Mouse (Mus musculus) myocyte (in vitro differentiated cells): ENCODE results near the gene Tex22. TPM values are rescaled to one million over a fixed set of nuclear protein-coding genes. Genes with fewer than 3 reads are reported as not detected.

Source experiments
- H3K27me3 ChIP-seq: one replicate; pipeline ENCODE4 v1.6.1; 2011; ENCODE audit not compliant: control insufficient read depth, insufficient read depth, insufficient read length
- H3K36me3 ChIP-seq: one replicate; pipeline ENCODE4 v1.6.1; 2011; ENCODE audit not compliant: control insufficient read depth, insufficient read depth
- H3K4me2 ChIP-seq: one replicate; pipeline ENCODE4 v1.6.1; 2011; ENCODE audit warnings: low read depth, control low read depth
- H3K4me3 ChIP-seq: one replicate; pipeline ENCODE4 v1.5.1; 2011; ENCODE audit warnings: mild to moderate bottlenecking, control low read depth, moderate library complexity
- H3K79me2 ChIP-seq: one replicate; pipeline ENCODE4 v1.6.1; 2011; ENCODE audit not compliant: control insufficient read depth, insufficient read depth
- H3ac ChIP-seq: one replicate; pipeline ENCODE4 v1.6.1; 2011; ENCODE audit not compliant: control insufficient read depth, insufficient read length
- E2F4 ChIP-seq: IDR thresholded peaks from one replicate; pipeline ENCODE4 v1.6.1; 2011; ENCODE audit warnings: mild to moderate bottlenecking, control low read depth, moderate library complexity; ENCODE audit not compliant: insufficient read depth
- MAX ChIP-seq: IDR thresholded peaks from one replicate; pipeline ENCODE4 v1.6.1; 2011; ENCODE audit warnings: low read depth, mild to moderate bottlenecking, control low read depth
- MYOD1 ChIP-seq, 3 experiments: IDR thresholded peaks; one replicate each; pipeline ENCODE4 v1.6.1; 2011; ENCODE audit warnings: control low read depth in 2 of 3, low read depth in 2 of 3, mild to moderate bottlenecking in 2 of 3, moderate library complexity in 1 of 3; ENCODE audit not compliant: insufficient read length in 2 of 3, control insufficient read depth in 1 of 3
- MYOG ChIP-seq, 3 experiments: IDR thresholded peaks; one replicate each; pipeline ENCODE4 v1.6.1; 2011; ENCODE audit warnings: control low read depth in 2 of 3, low read depth in 2 of 3, mild to moderate bottlenecking in 2 of 3; ENCODE audit not compliant: insufficient read length in 2 of 3, control insufficient read depth in 1 of 3, insufficient read depth in 1 of 3
- POLR2A ChIP-seq: IDR thresholded peaks from one replicate; pipeline ENCODE4 v1.6.1; 2011; ENCODE audit warnings: low read depth, mild to moderate bottlenecking, control low read depth, moderate library complexity; ENCODE audit not compliant: insufficient read length
- POLR2AphosphoS2 ChIP-seq: IDR thresholded peaks from one replicate; pipeline ENCODE4 v1.6.1; 2011; ENCODE audit warnings: low read depth, control low read depth; ENCODE audit not compliant: insufficient read length
- REST ChIP-seq: IDR thresholded peaks from one replicate; pipeline ENCODE4 v1.6.1; 2011; ENCODE audit warnings: mild to moderate bottlenecking, control low read depth, moderate library complexity; ENCODE audit not compliant: insufficient read depth, insufficient read length
- SRF ChIP-seq: IDR thresholded peaks from one replicate; pipeline ENCODE4 v1.6.1; 2011; ENCODE audit warnings: low read depth; ENCODE audit not compliant: control insufficient read depth, insufficient read length
- TCF12 ChIP-seq: IDR thresholded peaks from one replicate; pipeline ENCODE4 v1.6.1; 2011; ENCODE audit warnings: mild to moderate bottlenecking, control low read depth; ENCODE audit not compliant: poor library complexity, insufficient read depth, severe bottlenecking
- TCF3 ChIP-seq: IDR thresholded peaks from one replicate; pipeline ENCODE4 v1.6.1; 2011; ENCODE audit warnings: low read depth, control low read depth; ENCODE audit not compliant: insufficient read length
- USF1 ChIP-seq: IDR thresholded peaks from one replicate; pipeline ENCODE4 v1.6.1; 2011; ENCODE audit warnings: low read depth, mild to moderate bottlenecking, control low read depth, moderate library complexity
- polyA plus RNA-seq: library from polyadenylated mRNA; unstranded; fragments of >200 nt; fragmentation: generic; extraction: Trizol; gene quantifications from one replicate; pipeline ENCODE4 v1.2.1, GENCODE M21; 2012; ENCODE audit warnings: missing spikeins

The Tex22 gene
- polyA plus RNA-seq, 1 experiment = 0.11 TPM

- no peak overlapping the region for H3K4me3 ChIP-seq
- H3K27me3 ChIP-seq = no peaks in the 10 kb centered on the region
- no peak overlapping the region for H3ac ChIP-seq
- H3K79me2 ChIP-seq = peaks cover 90% of the 10 kb centered on the region
- peak overlapping the region; percentile 45 for H3K4me2 ChIP-seq
- no peak for TF ChIP-seq MYOG (IDR thresholded peaks at IDR 0.05; ENCODE audit: control insufficient read depth in 1 of 3, insufficient read depth in 1 of 3, insufficient read length in 2 of 3, low read depth in 2 of 3)
- TF ChIP-seq POLR2AphosphoS2 = no peak
- H3K36me3 ChIP-seq = peaks cover 12% of the 10 kb centered on the region
Observed at GRCm38 (mm10) chr12:113030046-113030445, 44.3 kb upstream of the Tex22 start.

- Histone ChIP-seq H3K4me2 (peak overlapping the region; percentile 45), H3K79me2 (peaks cover 90% of the 10 kb centered on the region), H3ac (no peak overlapping the region), H3K36me3 (peaks cover 8% of the 10 kb centered on the region), H3K27me3 (no peaks in the 10 kb centered on the region), H3K4me3 (no peak overlapping the region)
- no peak for TF ChIP-seq REST
- TF ChIP-seq POLR2A = peak; percentile 30
- peak in 1 of 3 experiments; percentile 37 for TF ChIP-seq MYOG (IDR thresholded peaks at IDR 0.05; ENCODE audit: control insufficient read depth in 1 of 3, insufficient read depth in 1 of 3, insufficient read length in 2 of 3, low read depth in 2 of 3)
Observed at GRCm38 (mm10) chr12:113030993-113031392, 43.3 kb upstream of the Tex22 start.

GRCm38 (mm10) chr12:113031441-113031840 lies 42.9 kb upstream of the Tex22 start:
- no peak for TF ChIP-seq SRF
- TF ChIP-seq MAX = no peak
- no peak for TF ChIP-seq E2F4
- TF ChIP-seq POLR2AphosphoS2 = no peak
- TF ChIP-seq POLR2A = no peak
- TF ChIP-seq TCF12 = no peak
- no peak for TF ChIP-seq TCF3
- Histone ChIP-seq H3K36me3 (peaks cover 8% of the 10 kb centered on the region), H3K4me3 (no peak overlapping the region), H3K27me3 (no peaks in the 10 kb centered on the region), H3K4me2 (peak overlapping the region; percentile 45), H3ac (no peak overlapping the region), H3K79me2 (peaks cover 90% of the 10 kb centered on the region)

GRCm38 (mm10) chr12:113032296-113033250 lies 41.7 kb upstream of the Tex22 start:
- TF ChIP-seq TCF12 (no peak), POLR2AphosphoS2 (no peak), TCF3 (peak; percentile 64), MYOD1 (IDR thresholded peaks at IDR 0.05; ENCODE audit: control insufficient read depth in 1 of 3, insufficient read length in 2 of 3, low read depth in 2 of 3) (peak in 2 of 3 experiments; percentile 80 to 81), MYOG (IDR thresholded peaks at IDR 0.05; ENCODE audit: control insufficient read depth in 1 of 3, insufficient read depth in 1 of 3, insufficient read length in 2 of 3, low read depth in 2 of 3) (peak in 2 of 3 experiments; percentile 80 to 92), MAX (no peak), USF1 (peak; percentile 55), SRF (no peak)
- Histone ChIP-seq H3K4me2 (peak overlapping the region; percentile 45), H3K36me3 (peaks cover 8% of the 10 kb centered on the region), H3K79me2 (peaks cover 97% of the 10 kb centered on the region), H3K4me3 (no peak overlapping the region), H3ac (no peak overlapping the region), H3K27me3 (no peaks in the 10 kb centered on the region)

GRCm38 (mm10) chr12:113035093-113035492 lies 39.2 kb upstream of the Tex22 start:
- peaks cover 97% of the 10 kb centered on the region for H3K79me2 ChIP-seq
- H3K36me3 ChIP-seq = peaks cover 8% of the 10 kb centered on the region
- H3K27me3 ChIP-seq = no peaks in the 10 kb centered on the region
- TF ChIP-seq REST (no peak), POLR2AphosphoS2 (no peak), MYOD1 (IDR thresholded peaks at IDR 0.05; ENCODE audit: control insufficient read depth in 1 of 3, insufficient read length in 2 of 3, low read depth in 2 of 3) (peak in 1 of 3 experiments; percentile 48), MYOG (IDR thresholded peaks at IDR 0.05; ENCODE audit: control insufficient read depth in 1 of 3, insufficient read depth in 1 of 3, insufficient read length in 2 of 3, low read depth in 2 of 3) (peak in 2 of 3 experiments; percentile 16 to 60), POLR2A (no peak), TCF12 (no peak)
- no peak overlapping the region for H3K4me2 ChIP-seq
- no peak overlapping the region for H3ac ChIP-seq
- no peak overlapping the region for H3K4me3 ChIP-seq
